Mouse (Mus musculus) limb, embryonic 11.5 days (tissue): ENCODE measurements around the gene Nkapl. TPM values are rescaled to one million over a fixed set of nuclear protein-coding genes. Genes with fewer than 3 reads are reported as not detected.
"Not testable (repeated sequence)": the region's sequence is repeated elsewhere in the genome, so short reads cannot be mapped to it uniquely, and the experiment has no call there.

Experiments used
- ATAC-seq: fragments of 200-750 bp; cut with Nextera tagmentation; 2 replicates; pipeline ENCODE4 v1.8.0; 2017; ENCODE audit warnings: low read depth; ENCODE audit not compliant: insufficient number of reproducible peaks, low FRiP score, low TSS enrichment
- DNase-seq: peaks from one replicate; pipeline ENCODE4 v3.0.0-alpha.2; 2015; ENCODE audit warnings: low spot score
- H3K27ac ChIP-seq: fragments of 300-500 bp; sonication (generic); replicated peaks from 2 replicates; pipeline ENCODE4 v1.5.1; 2014; ENCODE audit warnings: low read depth, mild to moderate bottlenecking, low read length
- H3K27me3 ChIP-seq: fragments of 300-500 bp; sonication (generic); 2 replicates; pipeline ENCODE4 v1.6.1; 2014; ENCODE audit warnings: mild to moderate bottlenecking, low read length, mixed read lengths; ENCODE audit not compliant: control insufficient read depth, insufficient read depth
- H3K36me3 ChIP-seq: fragments of 300-500 bp; sonication (generic); 2 replicates; pipeline ENCODE4 v1.6.1; 2014; ENCODE audit warnings: mild to moderate bottlenecking, low read length, moderate library complexity, mixed read lengths; ENCODE audit not compliant: control insufficient read depth, insufficient read depth
- H3K4me1 ChIP-seq: fragments of 300-500 bp; sonication (generic); 2 replicates; pipeline ENCODE4 v1.6.1; 2014; ENCODE audit warnings: low read length, mixed read lengths; ENCODE audit not compliant: control insufficient read depth, insufficient read depth
- H3K4me2 ChIP-seq: fragments of 300-500 bp; sonication (generic); 2 replicates; pipeline ENCODE4 v1.6.1; 2014; ENCODE audit warnings: low read depth, mild to moderate bottlenecking, moderate library complexity; ENCODE audit not compliant: severe bottlenecking
- H3K4me3 ChIP-seq: fragments of 300-500 bp; sonication (generic); 2 replicates; pipeline ENCODE4 v1.5.1; 2014; ENCODE audit warnings: low read depth, low read length
- H3K9ac ChIP-seq: fragments of 300-500 bp; sonication (generic); 2 replicates; pipeline ENCODE4 v1.6.1; 2014; ENCODE audit warnings: mild to moderate bottlenecking, low read length
- H3K9me3 ChIP-seq: fragments of 300-500 bp; sonication (generic); 2 replicates; pipeline ENCODE4 v1.6.1; 2016; ENCODE audit warnings: low read length; ENCODE audit not compliant: control insufficient read depth
- WGBS: fragments of 180-500 bp; shearing (Covaris S2); extraction: QIAGEN DNeasy Blood & Tissue Kit; methylation state at CpG from one replicate; pipeline ENCODE4 v1.1.7; 2014; 5-methylcytosine and 5-hydroxymethylcytosine counted together
- polyA plus RNA-seq: library from polyadenylated mRNA; unstranded; fragments of >200 nt; fragmentation: Nextera tagmentation; extraction: Ambion mirVana; gene quantifications from 2 replicates; pipeline ENCODE4 v1.2.1, GENCODE M21; 2014

Gene Nkapl
- polyA plus RNA-seq, 1 experiment from 2014 or later: 2.8 TPM

GRCm38 (mm10) chr13:21472427-21472826 is 4.1 kb upstream of the Nkapl start:
- no peak overlapping the region for H3K27ac ChIP-seq
- DNase-seq (no peak), ATAC-seq (no peak)
- no peak overlapping the region for H3K9ac ChIP-seq
- 46% methylated on average over 4 of the region's 4 CpGs for WGBS
- no peaks in the 10 kb centered on the region for H3K9me3 ChIP-seq
- H3K4me1 ChIP-seq: no peaks in the 10 kb centered on the region
- no peaks in the 10 kb centered on the region for H3K36me3 ChIP-seq
- no peak overlapping the region for H3K4me3 ChIP-seq
- no peaks in the 10 kb centered on the region for H3K27me3 ChIP-seq
- no peak overlapping the region for H3K4me2 ChIP-seq

- no peak overlapping the region for H3K27ac ChIP-seq
- no peak overlapping the region for H3K4me3 ChIP-seq
- 40% methylated on average over 9 of the region's 9 CpGs for WGBS
- H3K4me2 ChIP-seq: no peak overlapping the region; the same call in 1 of the 2 replicates
- H3K9ac ChIP-seq: no peak overlapping the region
- no peak for ATAC-seq
- no peaks in the 10 kb centered on the region for H3K27me3 ChIP-seq
- H3K4me1 ChIP-seq: no peaks in the 10 kb centered on the region
- no peaks in the 10 kb centered on the region for H3K36me3 ChIP-seq
- H3K9me3 ChIP-seq: no peaks in the 10 kb centered on the region
- no peak for DNase-seq
These were observed 788 bp upstream of the Nkapl start for GRCm38 (mm10) chr13:21469097-21469496.

GRCm38 (mm10) chr13:21467336-21467735 is 973 bp downstream of the Nkapl start:
- Histone ChIP-seq H3K4me3 (no peak overlapping the region), H3K27ac (no peak overlapping the region), H3K9ac (no peak overlapping the region), H3K36me3 (no peaks in the 10 kb centered on the region), H3K9me3 (no peaks in the 10 kb centered on the region), H3K4me1 (no peaks in the 10 kb centered on the region), H3K27me3 (no peaks in the 10 kb centered on the region), H3K4me2 (no peak overlapping the region)
- ATAC-seq: no peak
- no peak for DNase-seq
- 78% methylated on average over 10 of the region's 10 CpGs for WGBS

- DNase-seq, H3K36me3 ChIP-seq, H3K9ac ChIP-seq, H3K27me3 ChIP-seq, ATAC-seq, H3K4me1 ChIP-seq, H3K4me3 ChIP-seq, H3K27ac ChIP-seq, H3K4me2 ChIP-seq, H3K9me3 ChIP-seq: not testable (repeated sequence)
- whole genome bisulfite sequencing: 48% methylated on average over 9 of the region's 9 CpGs
These were observed 5.8 kb downstream of the Nkapl start for GRCm38 (mm10) chr13:21462516-21462915.

- no peak for DNase-seq
- Histone ChIP-seq H3K9me3 (no peaks in the 10 kb centered on the region), H3K27me3 (no peaks in the 10 kb centered on the region), H3K27ac (no peak overlapping the region), H3K4me2 (no peak overlapping the region), H3K4me3 (no peak overlapping the region), H3K4me1 (no peaks in the 10 kb centered on the region), H3K9ac (no peak overlapping the region), H3K36me3 (no peaks in the 10 kb centered on the region)
- WGBS: 24% methylated on average over 4 of the region's 4 CpGs
- no peak for ATAC-seq
These were observed 12.0 kb downstream of the Nkapl start for GRCm38 (mm10) chr13:21456347-21456746.

- H3K27me3 ChIP-seq: no peaks in the 10 kb centered on the region
- DNase-seq (no peak), ATAC-seq (no peak)
- H3K4me1 ChIP-seq: no peaks in the 10 kb centered on the region
- no peaks in the 10 kb centered on the region for H3K36me3 ChIP-seq
- H3K9ac ChIP-seq: no peak overlapping the region
- H3K27ac ChIP-seq: no peak overlapping the region
- WGBS: 92% methylated on average over 3 of the region's 3 CpGs
- no peak overlapping the region for H3K4me3 ChIP-seq
- no peaks in the 10 kb centered on the region for H3K9me3 ChIP-seq
- H3K4me2 ChIP-seq: no peak overlapping the region
These were observed 14.2 kb downstream of the Nkapl start for GRCm38 (mm10) chr13:21454133-21454532.

GRCm38 (mm10) chr13:21453449-21453848 is 14.9 kb downstream of the Nkapl start, which contains the start of gene Zscan26:
Zscan26 (minus strand) TSS chr13:21453730.
- DNase-seq (peak; percentile 89), ATAC-seq (peak; percentile 81)
- peak within 1 kb of the TSS; percentile 78 for H3K4me2 ChIP-seq
- H3K4me3 ChIP-seq: peak within 1 kb of the TSS; percentile 66
- H3K27me3 ChIP-seq: no peaks in the 10 kb centered on the region
- no peak within 1 kb of the TSS for H3K27ac ChIP-seq
- peak within 1 kb of the TSS; percentile 77 for H3K9ac ChIP-seq
- H3K4me1 ChIP-seq: no peaks in the 10 kb centered on the region
- no peaks in the 10 kb centered on the region for H3K36me3 ChIP-seq
- WGBS: 1% methylated on average over 23 of the region's 23 CpGs
- H3K9me3 ChIP-seq: no peaks in the 10 kb centered on the region

- Histone ChIP-seq H3K27me3 (no peaks in the 10 kb centered on the region), H3K27ac (no peak overlapping the region), H3K4me3 (peak overlapping the region; percentile 66), H3K4me2 (peak overlapping the region; percentile 78), H3K4me1 (no peaks in the 10 kb centered on the region), H3K9ac (peak overlapping the region; percentile 77), H3K9me3 (no peaks in the 10 kb centered on the region), H3K36me3 (no peaks in the 10 kb centered on the region)
- WGBS: 4% methylated on average over 13 of the region's 13 CpGs
- no peak for DNase-seq
- no peak for ATAC-seq
These were observed 15.3 kb downstream of the Nkapl start for GRCm38 (mm10) chr13:21453042-21453441.
